Mouse (Mus musculus) liver, postnatal 0 days (tissue): ENCODE measurements around the gene Gm7138. TPM values are rescaled to one million over a fixed set of nuclear protein-coding genes. Genes with fewer than 3 reads are reported as not detected.
A peak's percentile ranks its signal among the peaks of the same experiment; 100 is the strongest.
"Not testable (repeated sequence)": the region's sequence is repeated elsewhere in the genome, so short reads cannot be mapped to it uniquely, and the experiment has no call there.

ENCODE experiments used
- ATAC-seq: fragments of 200-750 bp; cut with Nextera tagmentation; 2 replicates; pipeline ENCODE4 v1.8.0; 2017; ENCODE audit warnings: mild to moderate bottlenecking, moderate library complexity
- DNase-seq: peaks from one replicate; pipeline ENCODE4 v3.0.0-alpha.2; 2016
- H3K27ac ChIP-seq: fragments of 300-500 bp; sonication (generic); 2 replicates; pipeline ENCODE4 v1.5.1; 2014; ENCODE audit warnings: antibody characterized with exemption, moderate library complexity, mild to moderate bottlenecking, low read depth
- H3K27me3 ChIP-seq: fragments of 300-500 bp; sonication (generic); 2 replicates; pipeline ENCODE4 v1.6.1; 2014; ENCODE audit warnings: low read length, control low read depth, mixed read lengths; ENCODE audit not compliant: insufficient read depth
- H3K36me3 ChIP-seq: fragments of 300-500 bp; sonication (generic); replicated peaks from 2 replicates; pipeline ENCODE4 v1.6.1; 2014; ENCODE audit warnings: mild to moderate bottlenecking, control low read depth, low read length, moderate library complexity, mixed read lengths; ENCODE audit not compliant: insufficient read depth
- H3K4me1 ChIP-seq: fragments of 300-500 bp; sonication (generic); 2 replicates; pipeline ENCODE4 v1.6.1; 2014; ENCODE audit warnings: antibody characterized with exemption, mild to moderate bottlenecking, control low read depth; ENCODE audit not compliant: insufficient read depth
- H3K4me2 ChIP-seq: fragments of 300-500 bp; sonication (generic); 2 replicates; pipeline ENCODE4 v1.6.1; 2014; ENCODE audit warnings: low read depth, mild to moderate bottlenecking, low read length, moderate library complexity, mixed read lengths
- H3K4me3 ChIP-seq: fragments of 300-500 bp; sonication (generic); 2 replicates; pipeline ENCODE4 v1.5.1; 2014; ENCODE audit warnings: low read depth, low read length
- H3K9ac ChIP-seq: fragments of 300-500 bp; sonication (generic); replicated peaks from 2 replicates; pipeline ENCODE4 v1.6.1; 2014; ENCODE audit warnings: mild to moderate bottlenecking, moderate library complexity
- H3K9me3 ChIP-seq: fragments of 300-500 bp; sonication (generic); 2 replicates; pipeline ENCODE4 v1.6.1; 2016; ENCODE audit warnings: mild to moderate bottlenecking, control low read depth, low read length, mixed read lengths
- CTCF ChIP-seq: sonication (generic); IDR thresholded peaks from 2 replicates; pipeline ENCODE4 v1.5.1; 2016; ENCODE audit warnings: antibody characterized with exemption, low read depth
- EP300 ChIP-seq: IDR thresholded peaks from 2 replicates; pipeline ENCODE4 v1.6.1; 2016; ENCODE audit warnings: antibody characterized with exemption, low read depth, mild to moderate bottlenecking
- WGBS: fragments of 180-500 bp; shearing (Covaris S2); extraction: QIAGEN DNeasy Blood & Tissue Kit; methylation state at CpG from one replicate; pipeline ENCODE4 v1.1.7; 2014; ENCODE audit not compliant: insufficient replicate concordance; 5-methylcytosine and 5-hydroxymethylcytosine counted together
- polyA plus RNA-seq: library from polyadenylated mRNA; unstranded; fragments of >200 nt; fragmentation: Nextera tagmentation; extraction: Ambion mirVana; gene quantifications from 2 replicates; pipeline ENCODE4 v1.2.1, GENCODE M21; 2015

The Gm7138 gene
- polyA plus RNA-seq, 1 experiment from 2014 or later, result not detected

GRCm38 (mm10) chr10:77771225-77771624 is 5.5 kb downstream of the Gm7138 start, which contains the start of gene Gm3238:
Gene Gm3238, minus strand, starts transcription at chr10:77771325.
- not testable (repeated sequence) for H3K4me2 ChIP-seq, ATAC-seq, H3K4me3 ChIP-seq, H3K27ac ChIP-seq, H3K36me3 ChIP-seq, DNase-seq, H3K4me1 ChIP-seq, H3K27me3 ChIP-seq, H3K9me3 ChIP-seq, H3K9ac ChIP-seq
- WGBS, result 83% methylated on average over 1 of the region's 1 CpGs

GRCm38 (mm10) chr10:77769727-77770126 is 7.0 kb downstream of the Gm7138 start:
- Histone ChIP-seq H3K9ac (no peak overlapping the region), H3K4me2 (no peak overlapping the region), H3K27ac (no peak overlapping the region), H3K4me3 (no peak overlapping the region), H3K9me3 (no peaks in the 10 kb centered on the region), H3K36me3 (no peaks in the 10 kb centered on the region), H3K27me3 (no peaks in the 10 kb centered on the region), H3K4me1 (no peaks in the 10 kb centered on the region)
- WGBS, result 67% methylated on average over 1 of the region's 1 CpGs
- TF ChIP-seq EP300 (no peak), CTCF (no peak)
- DNase-seq (no peak), ATAC-seq (no peak)

- 80% methylated on average over 1 of the region's 1 CpGs for WGBS
- not testable (repeated sequence) for H3K27ac ChIP-seq, H3K36me3 ChIP-seq, H3K27me3 ChIP-seq, H3K4me3 ChIP-seq, H3K4me1 ChIP-seq, H3K9me3 ChIP-seq, H3K4me2 ChIP-seq, H3K9ac ChIP-seq, DNase-seq, ATAC-seq
Measured at GRCm38 (mm10) chr10:77759582-77759981, 17.2 kb downstream of the Gm7138 start, which contains the start of gene Gm3233. Gene Gm3233, minus strand, starts transcription at chr10:77759682.

GRCm38 (mm10) chr10:77753448-77753847 is 23.3 kb downstream of the Gm7138 start:
- Histone ChIP-seq H3K4me1 (no peaks in the 10 kb centered on the region), H3K36me3 (no peaks in the 10 kb centered on the region), H3K27ac (no peak overlapping the region), H3K9me3 (no peaks in the 10 kb centered on the region), H3K4me2 (no peak overlapping the region), H3K9ac (no peak overlapping the region), H3K4me3 (no peak overlapping the region), H3K27me3 (no peaks in the 10 kb centered on the region)
- DNase-seq (no peak), ATAC-seq (no peak)
- TF ChIP-seq CTCF (peak; percentile 29), EP300 (no peak)

- not testable (repeated sequence) for H3K27me3 ChIP-seq, H3K4me3 ChIP-seq, H3K36me3 ChIP-seq, DNase-seq, H3K4me1 ChIP-seq, H3K9me3 ChIP-seq, H3K9ac ChIP-seq, H3K4me2 ChIP-seq, ATAC-seq, H3K27ac ChIP-seq
- peak; percentile 17; the same call in 1 of the 2 replicates for TF ChIP-seq CTCF
- 47% methylated on average over 3 of the region's 3 CpGs for WGBS
Measured at GRCm38 (mm10) chr10:77752312-77752711, 24.4 kb downstream of the Gm7138 start.

- not testable (repeated sequence) for H3K36me3 ChIP-seq, H3K4me2 ChIP-seq, ATAC-seq, H3K4me1 ChIP-seq, H3K9ac ChIP-seq, H3K27me3 ChIP-seq, H3K9me3 ChIP-seq, DNase-seq, H3K27ac ChIP-seq, H3K4me3 ChIP-seq
- WGBS, result 33% methylated on average over 1 of the region's 1 CpGs
Measured at GRCm38 (mm10) chr10:77751254-77751653, 25.5 kb downstream of the Gm7138 start, which contains the start of gene Gm9736. Gene Gm9736, minus strand, starts transcription at chr10:77751354.

- H3K36me3 ChIP-seq, H3K27ac ChIP-seq, H3K9me3 ChIP-seq, H3K27me3 ChIP-seq, DNase-seq, H3K4me1 ChIP-seq, H3K4me2 ChIP-seq, H3K9ac ChIP-seq, ATAC-seq, H3K4me3 ChIP-seq: not testable (repeated sequence)
- 64% methylated on average over 1 of the region's 1 CpGs for WGBS
Measured at GRCm38 (mm10) chr10:77750686-77751085, 26.1 kb downstream of the Gm7138 start.

- ATAC-seq, H3K4me2 ChIP-seq, H3K9me3 ChIP-seq, DNase-seq, H3K4me1 ChIP-seq, H3K4me3 ChIP-seq, H3K27me3 ChIP-seq, H3K9ac ChIP-seq, H3K27ac ChIP-seq, H3K36me3 ChIP-seq: not testable (repeated sequence)
- 56% methylated on average over 4 of the region's 5 CpGs for WGBS
Measured at GRCm38 (mm10) chr10:77741924-77742688, 34.6 kb downstream of the Gm7138 start, which contains the start of gene Gm18596. Gene Gm18596, minus strand, starts transcription at chr10:77742638.
